Mouse (Mus musculus) liver, embryonic 14.5 days (tissue): ENCODE results near the gene 2010300C02Rik.

ENCODE experiments used
- CTCF ChIP-seq: IDR thresholded peaks from 2 replicates; pipeline ENCODE4 v1.5.1; 2016; ENCODE audit warnings: antibody characterized with exemption, low read depth, control low read depth
- EP300 ChIP-seq: IDR thresholded peaks from 2 replicates; pipeline ENCODE4 v1.6.1; 2016; ENCODE audit warnings: antibody characterized with exemption, low read depth

DNA sequence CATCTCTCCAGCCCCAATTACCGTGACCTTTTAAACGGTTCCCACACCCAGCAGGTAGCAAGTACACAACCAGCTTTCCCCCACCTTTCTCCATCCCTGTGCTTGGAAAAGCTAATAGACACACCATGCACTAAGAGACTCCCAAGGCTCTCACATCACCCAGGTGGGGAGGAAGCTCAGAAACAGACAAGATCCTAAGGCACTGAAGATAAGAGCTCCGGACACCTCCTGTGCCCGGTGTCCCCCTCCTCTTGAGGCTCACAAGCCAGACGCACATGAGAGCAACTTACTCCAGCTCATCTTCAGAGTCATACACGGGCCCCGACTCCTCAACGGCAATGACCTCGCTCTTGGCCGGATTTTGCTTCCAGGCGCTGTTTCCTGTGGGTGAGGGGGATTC is 82.3 kb downstream of the 2010300C02Rik start:
- TF ChIP-seq CTCF = no peak
- TF ChIP-seq EP300 = no peak
